Mouse (Mus musculus): ENCODE results near the gene Nfatc2ip. TPM values are rescaled to one million over a fixed set of nuclear protein-coding genes. Genes with fewer than 3 reads are reported as not detected.
"Not testable (repeated sequence)": the region's sequence is repeated elsewhere in the genome, so short reads cannot be mapped to it uniquely, and the experiment has no call there.

The Nfatc2ip gene
- polyA plus RNA-seq, 1 experiment from 2014 or later: 2.0 TPM

DNA sequence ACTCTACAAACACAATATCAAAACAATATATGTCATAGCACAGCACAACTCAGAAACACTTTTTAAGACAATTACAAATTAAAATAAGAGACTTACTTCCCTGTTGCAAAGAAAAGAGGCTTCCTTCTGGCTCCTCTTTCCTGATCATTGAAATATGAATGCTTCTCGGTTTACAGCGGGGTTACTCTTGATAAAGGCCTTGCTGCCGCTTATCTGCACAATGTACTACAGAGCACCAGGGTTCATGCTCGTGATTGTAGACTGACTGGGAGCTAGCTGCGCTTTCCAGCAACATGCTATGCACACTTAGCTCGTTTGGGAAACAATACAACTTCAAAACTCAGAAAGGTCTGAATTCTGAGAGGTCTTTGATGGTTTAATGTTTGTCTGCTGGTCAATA, 684 bp upstream of the Nfatc2ip start:
- H3K27ac ChIP-seq: no peak overlapping the region
- no peak overlapping the region for H3K4me2 ChIP-seq (ENCODE audit: low read length)
- H3K9ac ChIP-seq (ENCODE audit: low read depth, low read length): no peak overlapping the region
- TF ChIP-seq CTCF (IDR thresholded peaks at IDR 0.05; ENCODE audit: low read depth): no peak
- WGBS: 58% methylated on average over 6 of the region's 6 CpGs
- H3K27me3 ChIP-seq (ENCODE audit: insufficient read depth, low read length): no peaks in the 10 kb centered on the region
- DNase-seq (ENCODE audit: low spot score) (no peak), ATAC-seq (replicated peaks; ENCODE audit: low FRiP score, low read depth) (no peak)
- H3K9me3 ChIP-seq (replicated peaks; ENCODE audit: low read length): no peaks in the 10 kb centered on the region
- H3K4me1 ChIP-seq (replicated peaks; ENCODE audit: insufficient read depth, low read length): no peaks in the 10 kb centered on the region
- H3K4me3 ChIP-seq (replicated peaks; ENCODE audit: low read depth, low read length): no peak overlapping the region
- H3K36me3 ChIP-seq (ENCODE audit: insufficient read depth, low read length): no peaks in the 10 kb centered on the region

GRCm38 (mm10) chr7:126392086-126392884, 4.3 kb downstream of the Nfatc2ip start:
- DNase-seq (ENCODE audit: low spot score); H3K36me3 ChIP-seq (ENCODE audit: insufficient read depth, low read length); H3K9me3 ChIP-seq (replicated peaks; ENCODE audit: low read length); ATAC-seq (replicated peaks; ENCODE audit: low FRiP score, low read depth); H3K27ac ChIP-seq; H3K27me3 ChIP-seq (ENCODE audit: insufficient read depth, low read length); H3K4me2 ChIP-seq (ENCODE audit: low read length); H3K9ac ChIP-seq (ENCODE audit: low read depth, low read length); H3K4me3 ChIP-seq (replicated peaks; ENCODE audit: low read depth, low read length); H3K4me1 ChIP-seq (replicated peaks; ENCODE audit: insufficient read depth, low read length): not testable (repeated sequence)
- 85% methylated on average over 7 of the region's 7 CpGs for WGBS

DNA sequence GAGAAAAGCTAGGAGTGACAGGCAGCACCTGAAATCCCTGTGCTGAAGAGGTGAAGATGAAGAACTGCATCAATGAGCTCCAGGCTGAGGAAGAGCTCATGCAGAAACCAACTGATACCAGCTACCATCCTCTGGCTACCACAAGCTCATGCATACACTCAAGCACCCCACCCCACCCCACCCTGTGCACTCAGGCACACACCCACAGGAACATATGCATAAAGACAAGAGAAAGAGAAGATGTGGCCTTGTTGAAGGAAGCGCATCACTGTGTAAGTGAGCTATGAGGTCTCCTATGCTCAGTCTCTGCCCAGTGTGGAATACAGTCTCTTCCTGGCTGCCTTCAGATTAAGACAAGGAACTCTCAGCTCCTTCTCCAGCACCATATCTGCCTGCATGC, 8.4 kb downstream of the Nfatc2ip start:
- Histone ChIP-seq H3K36me3 (ENCODE audit: insufficient read depth, low read length) (0 out of 2 replicates have a peak, but pooled peaks cover 20% of the 10 kb centered on the region), H3K27me3 (ENCODE audit: insufficient read depth, low read length) (no peaks in the 10 kb centered on the region), H3K9ac (ENCODE audit: low read depth, low read length) (no peak overlapping the region), H3K4me2 (ENCODE audit: low read length) (no peak overlapping the region), H3K4me1 (replicated peaks; ENCODE audit: insufficient read depth, low read length) (no peaks in the 10 kb centered on the region), H3K4me3 (replicated peaks; ENCODE audit: low read depth, low read length) (no peak overlapping the region), H3K27ac (no peak overlapping the region), H3K9me3 (replicated peaks; ENCODE audit: low read length) (no peaks in the 10 kb centered on the region)
- WGBS: 95% methylated on average over 1 of the region's 1 CpGs
- no peak for DNase-seq (ENCODE audit: low spot score)
- ATAC-seq (replicated peaks; ENCODE audit: low FRiP score, low read depth): no peak
- TF ChIP-seq CTCF (IDR thresholded peaks at IDR 0.05; ENCODE audit: low read depth): no peak

DNA sequence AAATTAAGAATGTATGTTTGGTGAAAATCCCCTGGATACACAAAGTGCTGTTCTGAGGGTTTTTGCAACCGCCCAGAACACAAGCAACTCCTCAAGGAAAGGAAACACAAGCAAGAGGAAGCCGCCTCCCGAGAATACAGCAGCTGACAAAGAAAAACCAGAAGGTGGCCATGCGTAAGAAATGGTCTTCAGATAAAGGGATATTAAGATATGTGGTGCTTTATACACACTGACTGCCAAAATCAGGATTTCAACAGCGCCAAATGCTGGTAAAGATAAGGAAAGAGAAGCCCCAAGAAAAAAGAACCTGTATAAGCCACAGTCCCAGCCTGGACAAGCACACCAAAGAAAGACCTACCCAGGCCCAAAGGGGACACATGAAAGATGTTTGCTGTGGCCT, 13.0 kb downstream of the Nfatc2ip start:
- no peak overlapping the region for H3K4me3 ChIP-seq (replicated peaks; ENCODE audit: low read depth, low read length)
- WGBS: 89% methylated on average over 5 of the region's 5 CpGs
- no peak for TF ChIP-seq CTCF (IDR thresholded peaks at IDR 0.05; ENCODE audit: low read depth)
- no peaks in the 10 kb centered on the region for H3K27me3 ChIP-seq (ENCODE audit: insufficient read depth, low read length)
- no peaks in the 10 kb centered on the region for H3K9me3 ChIP-seq (replicated peaks; ENCODE audit: low read length)
- H3K4me1 ChIP-seq (replicated peaks; ENCODE audit: insufficient read depth, low read length): no peaks in the 10 kb centered on the region
- ATAC-seq (replicated peaks; ENCODE audit: low FRiP score, low read depth) (no peak), DNase-seq (ENCODE audit: low spot score) (no peak)
- H3K9ac ChIP-seq (ENCODE audit: low read depth, low read length): no peak overlapping the region
- no peak overlapping the region for H3K4me2 ChIP-seq (ENCODE audit: low read length)
- H3K36me3 ChIP-seq (ENCODE audit: insufficient read depth, low read length): 0 out of 2 replicates have a peak, but pooled peaks cover 17% of the 10 kb centered on the region
- H3K27ac ChIP-seq: no peak overlapping the region

DNA sequence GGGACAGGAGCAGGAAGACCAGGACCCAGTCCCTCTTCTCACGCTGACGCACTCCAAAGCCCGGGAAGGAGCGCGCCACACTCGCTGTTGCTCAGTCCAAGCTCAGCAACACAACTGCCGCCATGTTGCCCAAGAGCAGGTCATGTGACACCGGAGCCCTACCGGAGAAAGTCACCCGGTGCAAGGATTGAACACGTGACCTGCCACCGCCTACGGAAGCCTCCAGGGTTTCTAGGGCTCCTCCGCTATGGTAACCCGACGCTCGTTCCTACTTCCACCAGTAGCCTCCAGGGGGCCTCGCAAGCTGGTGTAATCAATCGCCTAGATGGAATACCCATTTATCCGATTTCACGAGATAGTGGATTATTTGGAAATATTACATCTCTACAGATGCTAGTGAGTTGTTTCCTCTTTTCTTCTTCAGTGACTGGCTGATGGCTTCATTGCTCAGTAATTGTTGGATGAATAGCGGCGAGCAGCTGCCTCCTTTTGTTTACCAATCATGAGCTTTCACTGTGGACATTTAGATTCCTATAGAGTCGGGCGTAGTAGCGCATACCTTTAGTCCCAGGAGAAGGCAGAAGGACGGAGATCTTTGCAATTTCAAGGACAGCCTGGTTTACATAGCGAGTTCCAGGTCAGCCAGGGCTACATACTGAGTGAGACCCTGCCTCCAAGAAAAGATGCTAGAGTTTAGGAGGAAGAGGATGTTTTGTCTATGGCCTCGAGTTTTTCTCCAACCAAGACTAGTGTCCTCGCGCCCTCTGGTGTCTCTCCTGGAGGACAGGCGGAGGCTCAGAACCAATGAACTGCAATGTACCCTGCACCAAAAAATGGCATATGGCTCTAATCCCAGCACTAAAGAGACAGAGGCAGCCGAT, 19.0 kb downstream of the Nfatc2ip start, which contains the start of gene Spns1:
TSS of gene Spns1 (minus strand) at position 173 of the 881 bp plus-strand sequence.
- Histone ChIP-seq H3K27me3 (ENCODE audit: insufficient read depth, low read length) (no peaks in the 10 kb centered on the region), H3K4me3 (replicated peaks; ENCODE audit: low read depth, low read length) (peak within 1 kb of the TSS; percentile 88), H3K27ac (peak within 1 kb of the TSS; percentile 77), H3K4me1 (replicated peaks; ENCODE audit: insufficient read depth, low read length) (peaks cover 8% of the 10 kb centered on the region; the same call in 1 of the 2 replicates), H3K4me2 (ENCODE audit: low read length) (peak within 1 kb of the TSS; percentile 98), H3K36me3 (ENCODE audit: insufficient read depth, low read length) (0 out of 2 replicates have a peak, but pooled peaks cover 5% of the 10 kb centered on the region), H3K9ac (ENCODE audit: low read depth, low read length) (peak within 1 kb of the TSS; percentile 93), H3K9me3 (replicated peaks; ENCODE audit: low read length) (no peaks in the 10 kb centered on the region)
- ATAC-seq (replicated peaks; ENCODE audit: low FRiP score, low read depth) (peak; percentile 98), DNase-seq (ENCODE audit: low spot score) (peak; percentile 99)
- peak; percentile 86 for TF ChIP-seq CTCF (IDR thresholded peaks at IDR 0.05; ENCODE audit: low read depth)
- under 1% methylated on average over 33 of the region's 33 CpGs for WGBS

DNA sequence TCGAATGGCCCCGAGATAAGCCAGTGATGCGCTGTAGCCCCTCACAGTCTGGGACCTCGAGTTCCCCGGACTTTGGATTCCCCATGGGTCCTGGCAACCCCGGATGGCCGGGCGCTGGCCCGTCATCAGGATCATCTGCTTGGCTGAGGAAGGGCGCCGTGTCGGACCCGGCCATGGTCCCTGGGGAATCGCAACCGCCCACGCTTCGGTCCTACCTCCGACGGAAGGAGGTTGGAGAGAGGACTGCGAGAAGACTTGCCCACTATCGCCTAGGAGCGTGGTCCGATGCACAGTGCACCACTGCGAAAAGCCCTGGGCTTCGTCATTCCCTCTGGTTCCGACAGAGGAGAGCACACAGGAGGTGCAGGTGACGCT, 19.6 kb downstream of the Nfatc2ip start:
- H3K4me1 ChIP-seq (replicated peaks; ENCODE audit: insufficient read depth, low read length): peaks cover 8% of the 10 kb centered on the region; the same call in 1 of the 2 replicates
- ATAC-seq (replicated peaks; ENCODE audit: low FRiP score, low read depth) (peak; percentile 34), DNase-seq (ENCODE audit: low spot score) (no peak)
- 0 out of 2 replicates have a peak, but pooled peaks cover 11% of the 10 kb centered on the region for H3K36me3 ChIP-seq (ENCODE audit: insufficient read depth, low read length)
- H3K27ac ChIP-seq: peak overlapping the region; percentile 77
- H3K4me3 ChIP-seq (replicated peaks; ENCODE audit: low read depth, low read length): peak overlapping the region; percentile 88
- H3K4me2 ChIP-seq (ENCODE audit: low read length): peak overlapping the region; percentile 98
- H3K9me3 ChIP-seq (replicated peaks; ENCODE audit: low read length): no peaks in the 10 kb centered on the region
- H3K27me3 ChIP-seq (ENCODE audit: insufficient read depth, low read length): no peaks in the 10 kb centered on the region
- peak overlapping the region; percentile 93 for H3K9ac ChIP-seq (ENCODE audit: low read depth, low read length)
- no peak for TF ChIP-seq CTCF (IDR thresholded peaks at IDR 0.05; ENCODE audit: low read depth)
- WGBS: 1% methylated on average over 27 of the region's 27 CpGs

Measured in kidney, postnatal 0 days (tissue).